Mouse (Mus musculus): ENCODE data around the gene Nck2. TPM values are rescaled to one million over a fixed set of nuclear protein-coding genes. Genes with fewer than 3 reads are reported as not detected.
"Not testable (repeated sequence)": the region's sequence is repeated elsewhere in the genome, so short reads cannot be mapped to it uniquely, and the experiment has no call there.

Gene Nck2
- polyA plus RNA-seq, 1 experiment from 2014 or later, result 31.1 TPM

- no peak overlapping the region for H3K4me2 ChIP-seq (ENCODE audit: low read depth, low read length)
- no peaks in the 10 kb centered on the region for H3K9me3 ChIP-seq (ENCODE audit: control insufficient read depth, low read length)
- 97% methylated on average over 2 of the region's 2 CpGs for WGBS
- H3K4me1 ChIP-seq (ENCODE audit: control insufficient read depth, insufficient read depth, low read length), result no peaks in the 10 kb centered on the region
- no peak for ATAC-seq (ENCODE audit: low read depth)
- H3K27ac ChIP-seq (ENCODE audit: low read depth, low read length), result no peak overlapping the region
- no peak overlapping the region for H3K4me3 ChIP-seq (ENCODE audit: low read depth, low read length)
- H3K27me3 ChIP-seq (ENCODE audit: control insufficient read depth, insufficient read depth, low read length), result no peaks in the 10 kb centered on the region
- H3K9ac ChIP-seq (replicated peaks; ENCODE audit: low read depth, low read length), result no peak overlapping the region
- H3K36me3 ChIP-seq (ENCODE audit: control insufficient read depth, insufficient read depth, low read length), result no peaks in the 10 kb centered on the region
These were observed 94.3 kb downstream of the Nck2 start for GRCm38 (mm10) chr1:43538716-43539115.

- Histone ChIP-seq H3K36me3 (ENCODE audit: control insufficient read depth, insufficient read depth, low read length) (no peaks in the 10 kb centered on the region), H3K27me3 (ENCODE audit: control insufficient read depth, insufficient read depth, low read length) (no peaks in the 10 kb centered on the region), H3K9ac (replicated peaks; ENCODE audit: low read depth, low read length) (no peak overlapping the region), H3K27ac (ENCODE audit: low read depth, low read length) (no peak overlapping the region), H3K4me2 (ENCODE audit: low read depth, low read length) (no peak overlapping the region), H3K9me3 (ENCODE audit: control insufficient read depth, low read length) (no peaks in the 10 kb centered on the region), H3K4me1 (ENCODE audit: control insufficient read depth, insufficient read depth, low read length) (no peaks in the 10 kb centered on the region), H3K4me3 (ENCODE audit: low read depth, low read length) (no peak overlapping the region)
- WGBS, result 71% methylated on average over 4 of the region's 4 CpGs
- no peak for ATAC-seq (ENCODE audit: low read depth)
These were observed 95.5 kb downstream of the Nck2 start for GRCm38 (mm10) chr1:43539689-43540380.

- no peak for ATAC-seq (ENCODE audit: low read depth)
- no peaks in the 10 kb centered on the region for H3K27me3 ChIP-seq (ENCODE audit: control insufficient read depth, insufficient read depth, low read length)
- H3K4me3 ChIP-seq (ENCODE audit: low read depth, low read length), result no peak overlapping the region
- no peak overlapping the region for H3K27ac ChIP-seq (ENCODE audit: low read depth, low read length)
- no peaks in the 10 kb centered on the region for H3K36me3 ChIP-seq (ENCODE audit: control insufficient read depth, insufficient read depth, low read length)
- no peaks in the 10 kb centered on the region for H3K9me3 ChIP-seq (ENCODE audit: control insufficient read depth, low read length)
- H3K9ac ChIP-seq (replicated peaks; ENCODE audit: low read depth, low read length), result no peak overlapping the region
- H3K4me2 ChIP-seq (ENCODE audit: low read depth, low read length), result no peak overlapping the region
- WGBS, result 61% methylated on average over 4 of the region's 4 CpGs
- H3K4me1 ChIP-seq (ENCODE audit: control insufficient read depth, insufficient read depth, low read length), result no peaks in the 10 kb centered on the region
These were observed 98.0 kb downstream of the Nck2 start for GRCm38 (mm10) chr1:43542339-43542738.

- H3K27me3 ChIP-seq (ENCODE audit: control insufficient read depth, insufficient read depth, low read length), result no peaks in the 10 kb centered on the region
- WGBS, result 76% methylated on average over 2 of the region's 2 CpGs
- no peak overlapping the region for H3K4me3 ChIP-seq (ENCODE audit: low read depth, low read length)
- H3K4me1 ChIP-seq (ENCODE audit: control insufficient read depth, insufficient read depth, low read length), result peaks cover 3% of the 10 kb centered on the region; the same call in 1 of the 2 replicates
- H3K36me3 ChIP-seq (ENCODE audit: control insufficient read depth, insufficient read depth, low read length), result no peaks in the 10 kb centered on the region
- H3K9me3 ChIP-seq (ENCODE audit: control insufficient read depth, low read length), result no peaks in the 10 kb centered on the region
- H3K27ac ChIP-seq (ENCODE audit: low read depth, low read length), result no peak overlapping the region
- no peak for ATAC-seq (ENCODE audit: low read depth)
- no peak overlapping the region for H3K4me2 ChIP-seq (ENCODE audit: low read depth, low read length)
- no peak overlapping the region for H3K9ac ChIP-seq (replicated peaks; ENCODE audit: low read depth, low read length)
These were observed 103.3 kb downstream of the Nck2 start for GRCm38 (mm10) chr1:43547644-43548043.

- Histone ChIP-seq H3K4me2 (ENCODE audit: low read depth, low read length) (no peak overlapping the region), H3K9me3 (ENCODE audit: control insufficient read depth, low read length) (no peaks in the 10 kb centered on the region), H3K4me1 (ENCODE audit: control insufficient read depth, insufficient read depth, low read length) (peaks cover 3% of the 10 kb centered on the region; the same call in 1 of the 2 replicates), H3K27me3 (ENCODE audit: control insufficient read depth, insufficient read depth, low read length) (no peaks in the 10 kb centered on the region), H3K4me3 (ENCODE audit: low read depth, low read length) (no peak overlapping the region), H3K27ac (ENCODE audit: low read depth, low read length) (no peak overlapping the region), H3K9ac (replicated peaks; ENCODE audit: low read depth, low read length) (no peak overlapping the region), H3K36me3 (ENCODE audit: control insufficient read depth, insufficient read depth, low read length) (no peaks in the 10 kb centered on the region)
- no peak for ATAC-seq (ENCODE audit: low read depth)
- 72% methylated on average over 5 of the region's 5 CpGs for WGBS
These were observed 104.4 kb downstream of the Nck2 start for GRCm38 (mm10) chr1:43548749-43549148.

GRCm38 (mm10) chr1:43550525-43550924, 106.1 kb downstream of the Nck2 start:
- Histone ChIP-seq H3K27ac (ENCODE audit: low read depth, low read length) (no peak overlapping the region), H3K4me2 (ENCODE audit: low read depth, low read length) (no peak overlapping the region), H3K4me1 (ENCODE audit: control insufficient read depth, insufficient read depth, low read length) (peaks cover 3% of the 10 kb centered on the region; the same call in 1 of the 2 replicates), H3K27me3 (ENCODE audit: control insufficient read depth, insufficient read depth, low read length) (no peaks in the 10 kb centered on the region), H3K9ac (replicated peaks; ENCODE audit: low read depth, low read length) (no peak overlapping the region), H3K4me3 (ENCODE audit: low read depth, low read length) (no peak overlapping the region), H3K9me3 (ENCODE audit: control insufficient read depth, low read length) (no peaks in the 10 kb centered on the region), H3K36me3 (ENCODE audit: control insufficient read depth, insufficient read depth, low read length) (no peaks in the 10 kb centered on the region)
- 80% methylated on average over 3 of the region's 3 CpGs for WGBS
- no peak for ATAC-seq (ENCODE audit: low read depth)

- not testable (repeated sequence) for H3K27me3 ChIP-seq (ENCODE audit: control insufficient read depth, insufficient read depth, low read length); ATAC-seq (ENCODE audit: low read depth); H3K4me3 ChIP-seq (ENCODE audit: low read depth, low read length); H3K27ac ChIP-seq (ENCODE audit: low read depth, low read length); H3K9ac ChIP-seq (replicated peaks; ENCODE audit: low read depth, low read length); H3K4me1 ChIP-seq (ENCODE audit: control insufficient read depth, insufficient read depth, low read length); H3K9me3 ChIP-seq (ENCODE audit: control insufficient read depth, low read length); H3K36me3 ChIP-seq (ENCODE audit: control insufficient read depth, insufficient read depth, low read length); H3K4me2 ChIP-seq (ENCODE audit: low read depth, low read length)
- 97% methylated on average over 37 of the region's 37 CpGs for WGBS
These were observed 109.8 kb downstream of the Nck2 start for GRCm38 (mm10) chr1:43553989-43554679.

GRCm38 (mm10) chr1:43555222-43555974, 111.0 kb downstream of the Nck2 start:
- WGBS, result 55% methylated on average over 12 of the region's 12 CpGs
- no peak overlapping the region for H3K27ac ChIP-seq (ENCODE audit: low read depth, low read length)

GRCm38 (mm10) chr1:43558329-43558728, 114.0 kb downstream of the Nck2 start:
- 0 out of 2 replicates have a peak, but pooled peaks cover 3% of the 10 kb centered on the region for H3K4me1 ChIP-seq (ENCODE audit: control insufficient read depth, insufficient read depth, low read length)
- no peak for ATAC-seq (ENCODE audit: low read depth)
- H3K27me3 ChIP-seq (ENCODE audit: control insufficient read depth, insufficient read depth, low read length), result no peaks in the 10 kb centered on the region
- H3K36me3 ChIP-seq (ENCODE audit: control insufficient read depth, insufficient read depth, low read length), result no peaks in the 10 kb centered on the region
- H3K9ac ChIP-seq (replicated peaks; ENCODE audit: low read depth, low read length), result no peak overlapping the region
- H3K9me3 ChIP-seq (ENCODE audit: control insufficient read depth, low read length), result no peaks in the 10 kb centered on the region
- H3K4me3 ChIP-seq (ENCODE audit: low read depth, low read length), result no peak overlapping the region
- H3K27ac ChIP-seq (ENCODE audit: low read depth, low read length), result no peak overlapping the region
- WGBS, result 96% methylated on average over 3 of the region's 3 CpGs
- no peak overlapping the region for H3K4me2 ChIP-seq (ENCODE audit: low read depth, low read length)

More at GRCm38 (mm10) chr1:43555222-43555974, 111.0 kb downstream of the Nck2 start:
- Histone ChIP-seq H3K4me3 (ENCODE audit: low read depth, low read length) (no peak overlapping the region), H3K9me3 (ENCODE audit: control insufficient read depth, low read length) (no peaks in the 10 kb centered on the region), H3K36me3 (ENCODE audit: control insufficient read depth, insufficient read depth, low read length) (no peaks in the 10 kb centered on the region), H3K9ac (replicated peaks; ENCODE audit: low read depth, low read length) (no peak overlapping the region), H3K27me3 (ENCODE audit: control insufficient read depth, insufficient read depth, low read length) (no peaks in the 10 kb centered on the region), H3K4me1 (ENCODE audit: control insufficient read depth, insufficient read depth, low read length) (0 out of 2 replicates have a peak, but pooled peaks cover 3% of the 10 kb centered on the region), H3K4me2 (ENCODE audit: low read depth, low read length) (no peak overlapping the region)
- ATAC-seq (ENCODE audit: low read depth), result no peak
